Mouse (Mus musculus): ENCODE data around the gene Atp5j2. TPM values are rescaled to one million over a fixed set of nuclear protein-coding genes. Genes with fewer than 3 reads are reported as not detected.

The Atp5j2 gene
- total RNA-seq (2023), result 141 TPM

GRCm38 (mm10) chr5:145191962-145192361 is at the start of gene Atp5j2:
Gene Atp5j2, minus strand, starts transcription at chr5:145192062.

GRCm38 (mm10) chr5:145231367-145231871 is 39.6 kb upstream of the Atp5j2 start, which contains the start of gene Zfp655:
Gene Zfp655, plus strand, starts transcription at chr5:145231715.

GRCm38 (mm10) chr5:145203936-145204691 is 12.3 kb upstream of the Atp5j2 start, which contains the start of gene Zkscan5:
Gene Zkscan5, plus strand, starts transcription at chr5:145204562.

GRCm38 (mm10) chr5:145201321-145201991 is 9.6 kb upstream of the Atp5j2 start, which contains the start of gene Zkscan14:
Gene Zkscan14, minus strand, starts transcription at chr5:145201868.

GRCm38 (mm10) chr5:145166536-145167305 is 25.1 kb downstream of the Atp5j2 start, which contains the start of the genes Ptcd1 and Cpsf4:
Gene Ptcd1, minus strand, starts transcription at chr5:145167108.
Gene Cpsf4, plus strand, starts transcription at chr5:145167213.

GRCm38 (mm10) chr5:145139571-145140519 is 52.0 kb downstream of the Atp5j2 start, which contains the start of the genes Pdap1 and Bud31:
Gene Pdap1, minus strand, starts transcription at chr5:145140238.
Gene Bud31, plus strand, starts transcription at chr5:145140362.

Other genes starting within 250 kb of the Atp5j2 start
- gene Smurf1, start 226.2 kb downstream of the Atp5j2 start, total RNA-seq (2023), result 60.8 TPM
- not detected for gene Gm4871, start 159.3 kb downstream of the Atp5j2 start, total RNA-seq (2023)
- gene 1700018F24Rik, start 149.1 kb downstream of the Atp5j2 start, total RNA-seq (2023), result not detected
- 102 TPM for gene Arpc1a, start 108.2 kb downstream of the Atp5j2 start, total RNA-seq (2023)
- not detected for gene Kpna7, start 108.0 kb downstream of the Atp5j2 start, total RNA-seq (2023)
- 326 TPM for gene Arpc1b, start 77.8 kb downstream of the Atp5j2 start, total RNA-seq (2023)
- gene Pdap1, start 51.8 kb downstream of the Atp5j2 start, total RNA-seq (2023), result 40.9 TPM
- 215 TPM for gene Bud31, start 51.7 kb downstream of the Atp5j2 start, total RNA-seq (2023)
- 19.4 TPM for gene Ptcd1, start 25.0 kb downstream of the Atp5j2 start, total RNA-seq (2023)
- 45.6 TPM for gene Cpsf4, start 24.8 kb downstream of the Atp5j2 start, total RNA-seq (2023)
- 50.7 TPM for gene Zkscan14, start 9.8 kb upstream of the Atp5j2 start, total RNA-seq (2023)
- gene Zkscan5, start 12.5 kb upstream of the Atp5j2 start, total RNA-seq (2023), result 11.2 TPM
- 81.9 TPM for gene Zfp655, start 39.7 kb upstream of the Atp5j2 start, total RNA-seq (2023)
- 41.5 TPM for gene Zscan25, start 88.4 kb upstream of the Atp5j2 start, total RNA-seq (2023)
- gene Cyp3a57, start 153.2 kb upstream of the Atp5j2 start, total RNA-seq (2023), result not detected

Data from CD4-positive naive resting alpha-beta T cell, adult 76 days (primary cell).